Mouse (Mus musculus): ENCODE data around the gene Ccdc28b. TPM values are rescaled to one million over a fixed set of nuclear protein-coding genes. Genes with fewer than 3 reads are reported as not detected.

Ccdc28b gene
- polyA plus RNA-seq, 1 experiment from 2014 or later: 85.9 TPM

- Histone ChIP-seq H3K4me1 (peaks cover 8% of the 10 kb centered on the region; the same call in 1 of the 2 replicates), H3K27me3 (no peaks in the 10 kb centered on the region; the same call in 1 of the 2 replicates), H3K36me3 (no peaks in the 10 kb centered on the region), H3K4me3 (no peak overlapping the region), H3K4me2 (replicated peaks) (no peak overlapping the region), H3K9me3 (replicated peaks) (no peaks in the 10 kb centered on the region), H3K9ac (no peak overlapping the region), H3K27ac (no peak overlapping the region)
- WGBS: 86% methylated on average over 7 of the region's 7 CpGs
- no peak for ATAC-seq (ENCODE audit: low FRiP score)
Measured at GRCm38 (mm10) chr4:129577688-129578087, 46.1 kb downstream of the Ccdc28b start.

DNA sequence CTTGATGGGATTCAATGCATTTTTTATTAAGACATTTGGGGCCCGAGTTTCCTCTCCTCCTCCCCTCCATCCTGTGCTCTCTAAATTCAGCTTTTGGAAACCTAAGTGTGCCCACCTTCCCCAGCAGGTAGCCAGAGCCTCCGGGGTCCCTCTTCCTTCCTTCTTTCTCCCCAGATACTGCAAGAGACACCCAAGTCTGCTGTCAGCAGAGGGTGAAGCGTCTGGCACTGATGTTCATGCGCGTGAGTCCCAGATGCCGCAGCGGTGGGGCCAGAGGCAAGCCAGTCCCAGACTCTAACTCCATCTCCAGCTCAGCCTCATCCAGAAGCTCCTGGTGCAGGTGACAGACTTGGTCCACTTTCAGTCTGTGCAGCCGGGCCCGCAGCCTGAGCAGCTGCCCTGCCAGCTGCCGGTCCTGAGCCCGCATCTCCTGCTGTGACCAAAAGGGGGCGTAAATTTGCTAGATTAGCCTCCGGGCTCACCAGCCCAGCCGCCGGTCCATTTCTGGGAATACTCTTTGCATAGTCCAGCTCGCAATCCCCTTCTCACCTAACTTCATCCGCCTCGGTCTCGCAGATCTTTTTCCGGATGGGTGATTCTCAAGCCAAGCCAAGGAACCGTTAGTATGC, 46.8 kb downstream of the Ccdc28b start:
- H3K36me3 ChIP-seq: no peaks in the 10 kb centered on the region
- H3K9ac ChIP-seq: no peak overlapping the region
- H3K27ac ChIP-seq: no peak overlapping the region
- 0 out of 2 replicates have a peak overlapping the region, but pooled peaks have one; percentile 11 for H3K4me2 ChIP-seq (replicated peaks)
- peaks cover 8% of the 10 kb centered on the region; the same call in 1 of the 2 replicates for H3K4me1 ChIP-seq
- 35% methylated on average over 21 of the region's 21 CpGs for WGBS
- no peak overlapping the region for H3K4me3 ChIP-seq
- no peaks in the 10 kb centered on the region; the same call in 1 of the 2 replicates for H3K27me3 ChIP-seq
- H3K9me3 ChIP-seq (replicated peaks): no peaks in the 10 kb centered on the region
- peak; percentile 26; the same call in 1 of the 2 replicates for ATAC-seq (ENCODE audit: low FRiP score)

DNA sequence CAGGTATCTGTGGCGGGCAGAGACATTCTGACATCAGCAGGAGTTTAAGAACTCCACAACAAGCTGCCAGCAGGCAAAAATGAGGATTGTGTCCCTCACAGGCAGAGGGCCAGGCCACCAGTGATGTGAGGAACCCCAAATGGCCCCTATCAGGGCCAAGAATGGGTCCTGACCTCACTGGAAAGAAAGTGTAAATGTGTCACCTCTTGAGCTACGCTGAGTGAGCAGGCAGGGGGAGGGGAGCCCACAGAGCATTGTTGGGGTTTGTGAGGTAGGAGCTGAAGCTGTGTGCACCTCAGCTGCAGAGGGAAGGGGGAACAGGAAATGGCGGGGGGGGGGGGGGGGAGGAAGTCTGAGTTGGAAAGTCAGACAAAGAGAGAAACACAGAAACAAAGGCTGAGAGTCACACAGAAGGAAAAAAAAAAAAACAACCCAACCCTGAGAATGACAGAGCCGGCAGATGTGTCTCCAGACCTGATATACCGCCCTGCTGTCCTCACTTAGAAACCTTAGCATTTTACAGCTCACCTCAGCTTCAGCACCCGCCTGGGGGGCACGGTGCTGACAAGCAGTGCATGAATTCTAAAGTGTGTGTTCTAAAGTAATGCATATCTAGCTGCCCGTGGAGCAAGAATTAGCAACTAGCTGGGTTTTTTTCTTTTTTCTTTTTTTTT, 48.4 kb downstream of the Ccdc28b start:
- Histone ChIP-seq H3K4me3 (no peak overlapping the region), H3K4me1 (peaks cover 8% of the 10 kb centered on the region; the same call in 1 of the 2 replicates), H3K9me3 (replicated peaks) (no peaks in the 10 kb centered on the region), H3K27me3 (no peaks in the 10 kb centered on the region; the same call in 1 of the 2 replicates), H3K36me3 (no peaks in the 10 kb centered on the region), H3K27ac (no peak overlapping the region), H3K4me2 (replicated peaks) (no peak overlapping the region), H3K9ac (no peak overlapping the region)
- 52% methylated on average over 7 of the region's 8 CpGs for WGBS
- no peak for ATAC-seq (ENCODE audit: low FRiP score)

- no peak within 1 kb of the TSS for H3K9ac ChIP-seq
- no peak within 1 kb of the TSS for H3K27ac ChIP-seq
- ATAC-seq (ENCODE audit: low FRiP score): no peak
- H3K36me3 ChIP-seq: no peaks in the 10 kb centered on the region
- no peaks in the 10 kb centered on the region for H3K9me3 ChIP-seq (replicated peaks)
- WGBS: 93% methylated on average over 8 of the region's 8 CpGs
- H3K4me1 ChIP-seq: peaks cover 8% of the 10 kb centered on the region; the same call in 1 of the 2 replicates
- no peaks in the 10 kb centered on the region; the same call in 1 of the 2 replicates for H3K27me3 ChIP-seq
- no peak within 1 kb of the TSS for H3K4me2 ChIP-seq (replicated peaks)
- no peak within 1 kb of the TSS for H3K4me3 ChIP-seq
Measured at GRCm38 (mm10) chr4:129573430-129573829, 50.3 kb downstream of the Ccdc28b start, which contains the start of gene Lck. TSS of gene Lck (minus strand) at chr4:129573641.

GRCm38 (mm10) chr4:129573093-129573370, 50.7 kb downstream of the Ccdc28b start:
- H3K36me3 ChIP-seq: no peaks in the 10 kb centered on the region
- no peak overlapping the region for H3K4me2 ChIP-seq (replicated peaks)
- no peak overlapping the region for H3K9ac ChIP-seq
- WGBS: 98% methylated on average over 4 of the region's 4 CpGs
- peaks cover 8% of the 10 kb centered on the region; the same call in 1 of the 2 replicates for H3K4me1 ChIP-seq
- H3K4me3 ChIP-seq: no peak overlapping the region
- no peaks in the 10 kb centered on the region for H3K9me3 ChIP-seq (replicated peaks)
- ATAC-seq (ENCODE audit: low FRiP score): no peak
- no peaks in the 10 kb centered on the region for H3K27me3 ChIP-seq
- H3K27ac ChIP-seq: no peak overlapping the region

DNA sequence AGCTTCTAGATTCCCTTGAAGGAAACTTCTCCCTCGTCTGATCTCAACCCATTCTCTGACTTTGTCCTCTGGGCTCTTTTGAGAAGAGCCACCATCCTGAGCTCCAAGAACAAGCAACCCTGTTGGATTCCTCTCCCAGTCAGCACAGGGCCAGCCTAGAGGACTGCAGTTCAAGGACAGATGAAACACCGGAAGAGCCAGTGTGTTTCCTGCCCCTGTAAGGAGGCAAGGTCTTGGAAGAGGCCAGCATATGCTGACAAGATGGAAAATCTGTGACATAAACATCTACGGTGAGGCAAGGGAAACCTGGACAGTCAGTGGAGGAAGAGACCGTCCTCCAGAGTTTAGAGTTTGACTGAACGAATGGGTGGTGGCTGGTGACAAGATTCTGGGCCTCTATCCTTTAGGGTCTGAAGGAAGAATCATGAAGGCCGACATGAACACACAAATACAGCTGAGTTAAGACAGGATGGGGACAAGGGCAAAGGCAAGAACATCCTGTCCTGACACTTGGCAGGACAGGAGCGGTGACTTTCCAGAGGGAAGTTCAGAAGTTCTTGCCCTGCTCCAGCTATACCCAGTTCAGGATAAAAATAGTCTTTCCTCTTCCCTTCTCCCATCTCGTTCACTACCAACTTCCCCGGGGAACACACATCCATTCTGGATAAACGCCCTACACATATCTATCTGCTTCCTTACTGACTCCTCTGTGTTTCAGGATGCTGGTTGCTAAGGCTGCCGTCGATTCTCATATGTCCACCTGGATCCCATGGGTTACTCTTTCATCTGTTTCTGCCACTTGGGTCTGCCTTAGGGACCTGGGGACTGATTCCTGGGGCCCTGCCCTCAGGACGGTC, 51.3 kb downstream of the Ccdc28b start:
- WGBS: 86% methylated on average over 13 of the region's 13 CpGs
- H3K27me3 ChIP-seq: no peaks in the 10 kb centered on the region
- no peak for ATAC-seq (ENCODE audit: low FRiP score)
- no peaks in the 10 kb centered on the region for H3K36me3 ChIP-seq
- H3K9me3 ChIP-seq (replicated peaks): no peaks in the 10 kb centered on the region
- no peak overlapping the region for H3K9ac ChIP-seq
- no peak overlapping the region for H3K4me2 ChIP-seq (replicated peaks)
- no peak overlapping the region for H3K4me3 ChIP-seq
- H3K27ac ChIP-seq: no peak overlapping the region
- peaks cover 8% of the 10 kb centered on the region; the same call in 1 of the 2 replicates for H3K4me1 ChIP-seq

DNA sequence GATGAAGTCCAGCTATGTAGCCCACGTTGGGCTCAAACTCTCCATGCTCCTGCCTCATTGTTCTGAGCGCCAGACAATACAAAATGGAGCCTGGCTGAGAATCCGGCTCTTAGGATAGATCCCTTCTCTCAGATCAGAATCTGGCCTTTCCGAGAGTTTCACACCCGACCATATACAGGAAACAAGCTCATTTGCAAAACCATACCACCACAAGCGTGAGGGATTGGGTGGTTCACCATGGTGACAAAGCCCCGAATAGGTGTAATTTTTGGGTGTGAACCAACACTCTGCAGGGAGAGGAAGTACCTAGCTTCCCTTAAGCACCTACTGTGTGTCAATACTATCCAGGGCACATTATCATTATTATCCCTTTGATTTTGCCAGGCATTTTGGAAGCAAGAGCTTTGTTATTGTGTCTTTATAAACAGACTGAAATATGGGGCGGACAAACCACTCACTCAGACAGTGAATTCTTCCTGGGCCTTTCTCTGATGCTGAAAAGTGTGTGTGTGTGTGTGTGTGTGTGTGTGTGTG, 52.1 kb downstream of the Ccdc28b start:
- no peaks in the 10 kb centered on the region for H3K9me3 ChIP-seq (replicated peaks)
- no peak overlapping the region for H3K9ac ChIP-seq
- no peaks in the 10 kb centered on the region for H3K36me3 ChIP-seq
- no peaks in the 10 kb centered on the region for H3K27me3 ChIP-seq
- no peak for ATAC-seq (ENCODE audit: low FRiP score)
- H3K4me2 ChIP-seq (replicated peaks): no peak overlapping the region
- H3K27ac ChIP-seq: no peak overlapping the region
- 77% methylated on average over 8 of the region's 8 CpGs for WGBS
- 0 out of 2 replicates have a peak, but pooled peaks cover 4% of the 10 kb centered on the region for H3K4me1 ChIP-seq
- H3K4me3 ChIP-seq: no peak overlapping the region

DNA sequence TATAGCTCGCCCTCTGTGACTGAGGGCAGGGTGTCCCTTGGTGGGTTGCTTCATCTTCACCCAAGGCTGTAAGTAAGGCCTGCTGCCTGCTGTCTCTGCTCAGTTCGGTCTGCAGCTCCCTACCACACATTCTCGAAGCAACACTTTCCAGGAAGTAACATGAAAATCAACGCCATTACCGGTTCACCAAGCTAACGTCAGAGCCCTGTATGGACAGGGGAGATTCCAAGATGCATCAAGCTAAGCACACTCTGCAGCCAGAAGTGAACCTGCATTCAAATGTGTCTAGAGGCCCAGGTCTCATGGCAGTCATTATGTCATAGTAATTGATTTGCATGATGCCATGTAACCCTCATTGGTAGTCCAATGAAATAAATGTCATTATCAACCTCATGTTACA, 53.7 kb downstream of the Ccdc28b start:
- no peaks in the 10 kb centered on the region for H3K36me3 ChIP-seq
- ATAC-seq (ENCODE audit: low FRiP score): no peak
- WGBS: 90% methylated on average over 6 of the region's 6 CpGs

More for the DNA sequence above, 53.7 kb downstream of the Ccdc28b start:
- Histone ChIP-seq H3K27ac (no peak overlapping the region), H3K27me3 (no peaks in the 10 kb centered on the region), H3K4me1 (0 out of 2 replicates have a peak, but pooled peaks cover under 1% of the 10 kb centered on the region), H3K9me3 (replicated peaks) (no peaks in the 10 kb centered on the region), H3K4me2 (replicated peaks) (no peak overlapping the region), H3K9ac (no peak overlapping the region), H3K4me3 (no peak overlapping the region)

Other genes with a start within 250 kb of the Ccdc28b start
- 16.1 and 17.7 TPM in 2 replicates for gene Zbtb8a, start 245.8 kb downstream of the Ccdc28b start, polyA plus RNA-seq (2016; fragmentation: Nextera tagmentation; extraction: Ambion mirVana)
- 6.0 and 6.4 TPM in 2 replicates for gene Zbtb8b, start 183.1 kb downstream of the Ccdc28b start, polyA plus RNA-seq (2016; fragmentation: Nextera tagmentation; extraction: Ambion mirVana)
- 33.0 TPM in 2 replicates for gene Bsdc1, start 162.4 kb downstream of the Ccdc28b start, polyA plus RNA-seq (2016; fragmentation: Nextera tagmentation; extraction: Ambion mirVana)
- not detected in 2 replicates for gene Tssk3, start 132.9 kb downstream of the Ccdc28b start, polyA plus RNA-seq (2016; fragmentation: Nextera tagmentation; extraction: Ambion mirVana)
- 0.46 TPM in 1 of 2 replicates, not detected in the other for gene Fam229a, start 132.8 kb downstream of the Ccdc28b start, polyA plus RNA-seq (2016; fragmentation: Nextera tagmentation; extraction: Ambion mirVana)
- 1,978 and 2,031 TPM in 2 replicates for gene Marcksl1, start 110.4 kb downstream of the Ccdc28b start, polyA plus RNA-seq (2016; fragmentation: Nextera tagmentation; extraction: Ambion mirVana)
- gene Hdac1, start 81.2 kb downstream of the Ccdc28b start, polyA plus RNA-seq (2016; fragmentation: Nextera tagmentation; extraction: Ambion mirVana): 168 and 178 TPM in 2 replicates
- gene Lck, start 50.3 kb downstream of the Ccdc28b start, polyA plus RNA-seq (2016; fragmentation: Nextera tagmentation; extraction: Ambion mirVana): 6.4 and 7.1 TPM in 2 replicates
- gene Fam167b, start 45.4 kb downstream of the Ccdc28b start, polyA plus RNA-seq (2016; fragmentation: Nextera tagmentation; extraction: Ambion mirVana): 1.7 and 2.5 TPM in 2 replicates
- 187 and 204 TPM in 2 replicates for gene Eif3i, start 23.3 kb downstream of the Ccdc28b start, polyA plus RNA-seq (2016; fragmentation: Nextera tagmentation; extraction: Ambion mirVana)
- gene Tmem234, start 23.3 kb downstream of the Ccdc28b start, polyA plus RNA-seq (2016; fragmentation: Nextera tagmentation; extraction: Ambion mirVana): 164 and 174 TPM in 2 replicates
- 2.4 and 3.1 TPM in 2 replicates for gene Dcdc2b, start 9.7 kb downstream of the Ccdc28b start, polyA plus RNA-seq (2016; fragmentation: Nextera tagmentation; extraction: Ambion mirVana)
- gene Iqcc, start 4.8 kb downstream of the Ccdc28b start, polyA plus RNA-seq (2016; fragmentation: Nextera tagmentation; extraction: Ambion mirVana): 30.0 and 31.8 TPM in 2 replicates
- 90.8 and 91.1 TPM in 2 replicates for gene Txlna, start 17.1 kb upstream of the Ccdc28b start, polyA plus RNA-seq (2016; fragmentation: Nextera tagmentation; extraction: Ambion mirVana)
- 16.0 and 18.8 TPM in 2 replicates for gene Kpna6, start 48.8 kb upstream of the Ccdc28b start, polyA plus RNA-seq (2016; fragmentation: Nextera tagmentation; extraction: Ambion mirVana)
- gene Tmem39b, start 72.9 kb upstream of the Ccdc28b start, polyA plus RNA-seq (2016; fragmentation: Nextera tagmentation; extraction: Ambion mirVana): 15.0 and 16.4 TPM in 2 replicates
- gene Khdrbs1, start 118.4 kb upstream of the Ccdc28b start, polyA plus RNA-seq (2016; fragmentation: Nextera tagmentation; extraction: Ambion mirVana): 215 and 227 TPM in 2 replicates
- gene Ptp4a2, start 187.3 kb upstream of the Ccdc28b start, polyA plus RNA-seq (2016; fragmentation: Nextera tagmentation; extraction: Ambion mirVana): 347 and 360 TPM in 2 replicates

Data from hindbrain, embryonic 12.5 days (tissue).